Mouse (Mus musculus) CH12.LX (cell line): Measurements from ENCODE around the gene Ppm1k. TPM values are rescaled to one million over a fixed set of nuclear protein-coding genes. Genes with fewer than 3 reads are reported as not detected.

Experiments used
- DNase-seq: peaks from one replicate; pipeline ENCODE4 v3.0.0-alpha.2; 2013; ENCODE audit errors: extremely low read depth
- H3K27ac ChIP-seq: 2 replicates; pipeline ENCODE4 v1.5.1; 2012; ENCODE audit warnings: low read depth, mild to moderate bottlenecking, control low read depth, moderate library complexity; ENCODE audit not compliant: insufficient read depth
- H3K27me3 ChIP-seq: replicated peaks from 2 replicates; pipeline ENCODE3; 2012; ENCODE audit warnings: inconsistent platforms
- H3K36me3 ChIP-seq, 2 experiments: replicated peaks in 1 of 2; 2 replicates each; pipeline versions ENCODE3 to v1.6.1; 2012; ENCODE audit warnings: inconsistent platforms in 1 of 2, low read length in 1 of 2, mild to moderate bottlenecking in 1 of 2, mixed read lengths in 1 of 2, moderate library complexity in 1 of 2; ENCODE audit not compliant: control insufficient read depth in 1 of 2, insufficient read depth in 1 of 2
- H3K4me1 ChIP-seq, 2 experiments: 2 replicates each; pipeline ENCODE4 v1.6.1; 2012; ENCODE audit warnings: inconsistent platforms in 1 of 2, moderate library complexity in 1 of 2; ENCODE audit not compliant: insufficient read depth in 2 of 2, control insufficient read depth in 1 of 2
- H3K4me2 ChIP-seq: 2 replicates; pipeline ENCODE4 v1.6.1; 2012; ENCODE audit warnings: low read depth, mild to moderate bottlenecking, control low read depth; ENCODE audit not compliant: poor library complexity, insufficient read depth, severe bottlenecking
- H3K4me3 ChIP-seq, 3 experiments: fragments of 150-350 bp in 1 of 3; sonication (generic) in 1 of 3; replicated peaks in 1 of 3; 2 replicates each; pipeline versions ENCODE3 to v1.5.1; 2011 to 2012; ENCODE audit warnings: low read depth in 2 of 3, low read length in 2 of 3, mild to moderate bottlenecking in 2 of 3, moderate library complexity in 2 of 3, control low read depth in 1 of 3, improper control_type of control experiment in 1 of 3, inconsistent platforms in 1 of 3, mixed read lengths in 1 of 3; ENCODE audit not compliant: poor library complexity in 1 of 3
- H3K79me2 ChIP-seq: replicated peaks from 2 replicates; pipeline ENCODE4 v1.6.1; 2012; ENCODE audit warnings: mild to moderate bottlenecking, moderate library complexity; ENCODE audit not compliant: control insufficient read depth, poor library complexity, insufficient read depth, severe bottlenecking; ENCODE audit errors: extremely low read depth
- H3K9ac ChIP-seq: 2 replicates; pipeline ENCODE4 v1.6.1; 2012; ENCODE audit warnings: low read depth, mild to moderate bottlenecking, control low read depth, moderate library complexity; ENCODE audit not compliant: insufficient read depth
- H3K9me3 ChIP-seq: replicated peaks from 2 replicates; pipeline ENCODE3; 2012; ENCODE audit warnings: low read length, inconsistent platforms, mixed read lengths
- BHLHE40 ChIP-seq: IDR thresholded peaks from 2 replicates; pipeline ENCODE4 v1.6.1; 2011; ENCODE audit warnings: mild to moderate bottlenecking, low read depth, low read length, improper control_type of control experiment
- CHD2 ChIP-seq: IDR thresholded peaks from 2 replicates; pipeline ENCODE4 v1.6.1; 2011; ENCODE audit warnings: low read length, improper control_type of control experiment
- CTCF ChIP-seq, 2 experiments: IDR thresholded peaks in 1 of 2; conservative IDR thresholded peaks in 1 of 2; 2 replicates each; pipeline ENCODE4 v1.5.1; 2011 to 2012; ENCODE audit warnings: low read depth in 2 of 2, low read length in 2 of 2, improper control_type of control experiment in 1 of 2, inconsistent platforms in 1 of 2, mild to moderate bottlenecking in 1 of 2, moderate library complexity in 1 of 2
- ELF1 ChIP-seq: IDR thresholded peaks from 2 replicates; pipeline ENCODE4 v1.6.1; 2014; ENCODE audit warnings: low read depth, mild to moderate bottlenecking, inconsistent platforms, low read length, improper control_type of control experiment
- GABPA ChIP-seq: IDR thresholded peaks from 2 replicates; pipeline ENCODE4 v1.6.1; 2012; ENCODE audit warnings: low read depth, low read length, improper control_type of control experiment, inconsistent platforms; ENCODE audit not compliant: insufficient replicate concordance
- HCFC1 ChIP-seq: IDR thresholded peaks from 2 replicates; pipeline ENCODE4 v1.6.1; 2012; ENCODE audit warnings: low read depth, mild to moderate bottlenecking, inconsistent platforms, low read length, improper control_type of control experiment
- IRF4 ChIP-seq: IDR thresholded peaks from 2 replicates; pipeline ENCODE4 v1.6.1; 2014; ENCODE audit warnings: low read depth, mild to moderate bottlenecking, inconsistent platforms, low read length, improper control_type of control experiment
- JUN ChIP-seq: IDR thresholded peaks from 2 replicates; pipeline ENCODE4 v1.6.1; 2011; ENCODE audit warnings: low read depth, mild to moderate bottlenecking, low read length, improper control_type of control experiment, moderate library complexity; ENCODE audit not compliant: insufficient read depth
- MAFK ChIP-seq: IDR thresholded peaks from 2 replicates; pipeline ENCODE4 v1.6.1; 2011; ENCODE audit warnings: low read length, improper control_type of control experiment; ENCODE audit not compliant: insufficient replicate concordance
- MEF2A ChIP-seq: IDR thresholded peaks from 2 replicates; pipeline ENCODE4 v1.6.1; 2014; ENCODE audit warnings: low read depth, mild to moderate bottlenecking, inconsistent platforms, low read length, improper control_type of control experiment, borderline replicate concordance
- MYC ChIP-seq: IDR thresholded peaks from 2 replicates; pipeline ENCODE4 v1.6.1; 2011; ENCODE audit warnings: low read depth, mild to moderate bottlenecking, improper control_type of control experiment, low read length
- PAX5 ChIP-seq: IDR thresholded peaks from 2 replicates; pipeline ENCODE4 v1.6.1; 2012; ENCODE audit warnings: low read length, inconsistent platforms, mixed read lengths
- POLR2A ChIP-seq: IDR thresholded peaks from 2 replicates; pipeline ENCODE4 v1.6.1; 2011; ENCODE audit warnings: low read depth, mild to moderate bottlenecking, improper control_type of control experiment, low read length
- POLR2AphosphoS2 ChIP-seq: IDR thresholded peaks from 2 replicates; pipeline ENCODE4 v1.6.1; 2011; ENCODE audit warnings: low read depth, low read length, improper control_type of control experiment
- RCOR1 ChIP-seq: conservative IDR thresholded peaks from 2 replicates; pipeline ENCODE4 v1.6.1; 2012; ENCODE audit warnings: low read depth, mild to moderate bottlenecking, inconsistent platforms, low read length, improper control_type of control experiment
- SIN3A ChIP-seq: IDR thresholded peaks from 2 replicates; pipeline ENCODE4 v1.6.1; 2012; ENCODE audit warnings: low read length, improper control_type of control experiment, inconsistent platforms
- SMC3 ChIP-seq: IDR thresholded peaks from 2 replicates; pipeline ENCODE4 v1.6.1; 2011; ENCODE audit warnings: low read depth, low read length, improper control_type of control experiment
- ZMIZ1 ChIP-seq: IDR thresholded peaks from 2 replicates; pipeline ENCODE4 v1.6.1; 2012; ENCODE audit warnings: low read depth, mild to moderate bottlenecking, inconsistent platforms, low read length, improper control_type of control experiment
- ZNF384 ChIP-seq: IDR thresholded peaks from 2 replicates; pipeline ENCODE4 v1.6.1; 2012; ENCODE audit warnings: low read depth, low read length, improper control_type of control experiment, inconsistent platforms
- dilution Hi-C: fragments of 300-500 bp; cut with MboI; formaldehyde crosslinking; loops from 2 replicates; pipeline ENCODE4 v1.14.3; 2020; ENCODE audit warnings: low sequenced_read_pairs; ENCODE audit not compliant: extremely low pct_unique_long_range_greater_than_20kb, extremely low pct_ligation_motif_present
- in situ Hi-C: fragments of 300-500 bp; cut with MboI; formaldehyde crosslinking; loops from 3 replicates; pipeline ENCODE4 v1.14.3; 2019; ENCODE audit warnings: low sequenced_read_pairs, low pct_ligation_motif_present, low pct_unique_long_range_greater_than_20kb, mixed read lengths
- polyA plus RNA-seq: library from polyadenylated mRNA; unstranded; fragments of >175 nt; gene quantifications from 2 replicates; pipeline ENCODE4 v1.2.1, GENCODE M21; 2012; ENCODE audit warnings: low read depth; ENCODE audit not compliant: insufficient read length
- total RNA-seq, 2 experiments: library from RNA; depleted of rRNA; stranded (reverse); fragments of 300-350 nt in 1 of 2; fragments of >200 nt in 1 of 2; gene quantifications; 2 replicates each; pipeline ENCODE4 v1.2.3; 2012 to 2014

Gene Ppm1k
- total and polyA plus RNA-seq, 3 experiments = 10.5 to 17.1 (median 15.1) TPM

DNA sequence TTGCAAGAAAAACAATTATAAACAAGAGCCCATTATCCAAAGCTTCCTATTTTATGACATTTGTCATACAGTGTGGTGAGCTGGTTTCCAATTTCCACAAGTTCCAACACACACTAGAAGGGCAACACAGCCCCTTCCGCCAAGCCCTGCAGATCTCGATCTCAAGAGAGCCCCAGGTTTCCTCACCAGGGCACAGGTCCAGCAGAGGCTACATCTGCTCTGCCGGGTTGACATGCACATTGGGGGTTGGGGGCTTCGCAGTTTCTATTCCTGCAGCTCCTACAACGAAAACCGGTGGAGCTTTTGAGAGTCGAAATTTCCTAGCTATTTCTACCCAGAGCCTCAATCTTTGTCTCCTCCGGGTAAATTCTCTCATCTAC is 1.0 kb downstream of the Ppm1k start:
- peak; percentile 40 for DNase-seq
- peak overlapping the region; percentile 52 for H3K4me2 ChIP-seq
- in situ Hi-C loops (no loop called here), dilution Hi-C loops (no loop called here)
- TF ChIP-seq RCOR1 (no peak), GABPA (no peak), IRF4 (no peak), JUN (no peak), ZMIZ1 (no peak), MYC (no peak), POLR2A (no peak), CTCF (conservative IDR thresholded peaks at IDR 0.05 in 1 of 2, IDR thresholded peaks at IDR 0.05 in 1 of 2; ENCODE audit: low read depth in 2 of 2, low read length in 2 of 2) (no peak), HCFC1 (no peak), SMC3 (no peak), MEF2A (no peak), SIN3A (no peak), POLR2AphosphoS2 (no peak), PAX5 (no peak), ZNF384 (no peak)
- peak overlapping the region; percentile 73 to 100 (median 74) for H3K4me3 ChIP-seq
- H3K27me3 ChIP-seq = no peaks in the 10 kb centered on the region
- peaks cover 15% of the 10 kb centered on the region for H3K79me2 ChIP-seq
- H3K9ac ChIP-seq = peak overlapping the region; percentile 67
- no peak overlapping the region for H3K27ac ChIP-seq
- no peaks in the 10 kb centered on the region for H3K9me3 ChIP-seq
- H3K36me3 ChIP-seq = no peaks in the 10 kb centered on the region
- H3K4me1 ChIP-seq = peaks cover 0 to 31% of the 10 kb centered on the region in 2 experiments; a peak in 2 of 4 replicates

DNA sequence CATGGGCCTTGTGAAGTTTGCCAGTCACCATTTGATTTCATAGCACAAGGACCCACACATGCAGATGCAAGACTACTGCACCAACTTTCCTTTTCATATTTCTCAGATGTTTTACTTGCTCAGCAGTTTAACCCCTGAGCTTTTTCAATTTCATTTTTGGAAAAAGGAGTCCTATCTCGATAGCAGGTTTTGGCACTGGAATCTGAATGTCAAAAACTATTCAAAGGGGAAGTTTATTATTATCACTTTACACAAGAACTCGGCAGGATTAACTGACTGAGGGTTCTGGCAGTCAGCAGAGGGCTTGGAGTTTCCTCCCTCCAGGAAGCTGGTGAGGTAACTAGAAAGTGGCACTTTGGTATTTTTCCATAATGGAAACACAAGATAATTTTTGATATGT is 1.9 kb downstream of the Ppm1k start:
- peaks cover 0 to 39% of the 10 kb centered on the region in 2 experiments; a peak in 2 of 4 replicates for H3K4me1 ChIP-seq
- TF ChIP-seq MAFK (0 out of 2 replicates have a peak, but pooled peaks have one; percentile 28), BHLHE40 (no peak), ELF1 (no peak), SMC3 (no peak), MYC (no peak), MEF2A (no peak), IRF4 (no peak), CHD2 (no peak)
- H3K36me3 ChIP-seq = no peaks in the 10 kb centered on the region
- dilution Hi-C loops (no loop called here), in situ Hi-C loops (no loop called here)
- H3K4me3 ChIP-seq = peak overlapping the region; percentile 73 to 100 (median 74)
- DNase-seq = no peak
- H3K27ac ChIP-seq = no peak overlapping the region
- H3K9me3 ChIP-seq = no peaks in the 10 kb centered on the region
- H3K79me2 ChIP-seq = peaks cover 15% of the 10 kb centered on the region
- H3K27me3 ChIP-seq = no peaks in the 10 kb centered on the region
- H3K9ac ChIP-seq = peak overlapping the region; percentile 67
- peak overlapping the region; percentile 52 for H3K4me2 ChIP-seq
